Mouse (Mus musculus) CH12.LX (cell line): ENCODE measurements at regions not wholly inside any gene's neighbourhood (a gene's known extent, or its start where the extent isn't known, plus 50 kb on each side); places are given as distances from the start of the nearest gene placed in this dataset.
A peak's percentile ranks its signal among the peaks of the same experiment; 100 is the strongest.

Source experiments
- DNase-seq: peaks from one replicate; pipeline ENCODE4 v3.0.0-alpha.2; 2013; ENCODE audit errors: extremely low read depth
- H3K27ac ChIP-seq: 2 replicates; pipeline ENCODE4 v1.5.1; 2012; ENCODE audit warnings: low read depth, mild to moderate bottlenecking, control low read depth, moderate library complexity; ENCODE audit not compliant: insufficient read depth
- H3K27me3 ChIP-seq: replicated peaks from 2 replicates; pipeline ENCODE3; 2012; ENCODE audit warnings: inconsistent platforms
- H3K36me3 ChIP-seq, 2 experiments: replicated peaks in 1 of 2; 2 replicates each; pipeline versions ENCODE3 to v1.6.1; 2012; ENCODE audit warnings: inconsistent platforms in 1 of 2, low read length in 1 of 2, mild to moderate bottlenecking in 1 of 2, mixed read lengths in 1 of 2, moderate library complexity in 1 of 2; ENCODE audit not compliant: control insufficient read depth in 1 of 2, insufficient read depth in 1 of 2
- H3K4me1 ChIP-seq, 2 experiments: 2 replicates each; pipeline ENCODE4 v1.6.1; 2012; ENCODE audit warnings: inconsistent platforms in 1 of 2, moderate library complexity in 1 of 2; ENCODE audit not compliant: insufficient read depth in 2 of 2, control insufficient read depth in 1 of 2
- H3K4me2 ChIP-seq: 2 replicates; pipeline ENCODE4 v1.6.1; 2012; ENCODE audit warnings: low read depth, mild to moderate bottlenecking, control low read depth; ENCODE audit not compliant: poor library complexity, insufficient read depth, severe bottlenecking
- H3K4me3 ChIP-seq, 3 experiments: fragments of 150-350 bp in 1 of 3; sonication (generic) in 1 of 3; replicated peaks in 1 of 3; 2 replicates each; pipeline versions ENCODE3 to v1.5.1; 2011 to 2012; ENCODE audit warnings: low read depth in 2 of 3, low read length in 2 of 3, mild to moderate bottlenecking in 2 of 3, moderate library complexity in 2 of 3, control low read depth in 1 of 3, improper control_type of control experiment in 1 of 3, inconsistent platforms in 1 of 3, mixed read lengths in 1 of 3; ENCODE audit not compliant: poor library complexity in 1 of 3
- H3K79me2 ChIP-seq: replicated peaks from 2 replicates; pipeline ENCODE4 v1.6.1; 2012; ENCODE audit warnings: mild to moderate bottlenecking, moderate library complexity; ENCODE audit not compliant: control insufficient read depth, poor library complexity, insufficient read depth, severe bottlenecking; ENCODE audit errors: extremely low read depth
- H3K9ac ChIP-seq: 2 replicates; pipeline ENCODE4 v1.6.1; 2012; ENCODE audit warnings: low read depth, mild to moderate bottlenecking, control low read depth, moderate library complexity; ENCODE audit not compliant: insufficient read depth
- H3K9me3 ChIP-seq: replicated peaks from 2 replicates; pipeline ENCODE3; 2012; ENCODE audit warnings: low read length, inconsistent platforms, mixed read lengths
- BHLHE40 ChIP-seq: IDR thresholded peaks from 2 replicates; pipeline ENCODE4 v1.6.1; 2011; ENCODE audit warnings: mild to moderate bottlenecking, low read depth, low read length, improper control_type of control experiment
- CHD1 ChIP-seq: IDR thresholded peaks from 2 replicates; pipeline ENCODE4 v1.6.1; 2012; ENCODE audit warnings: low read depth, low read length, improper control_type of control experiment, inconsistent platforms
- CHD2 ChIP-seq: IDR thresholded peaks from 2 replicates; pipeline ENCODE4 v1.6.1; 2011; ENCODE audit warnings: low read length, improper control_type of control experiment
- JUN ChIP-seq: IDR thresholded peaks from 2 replicates; pipeline ENCODE4 v1.6.1; 2011; ENCODE audit warnings: low read depth, mild to moderate bottlenecking, low read length, improper control_type of control experiment, moderate library complexity; ENCODE audit not compliant: insufficient read depth
- JUND ChIP-seq: conservative IDR thresholded peaks from 2 replicates; pipeline ENCODE4 v1.6.1; 2011; ENCODE audit warnings: low read depth, low read length, improper control_type of control experiment
- MAFK ChIP-seq: IDR thresholded peaks from 2 replicates; pipeline ENCODE4 v1.6.1; 2011; ENCODE audit warnings: low read length, improper control_type of control experiment; ENCODE audit not compliant: insufficient replicate concordance
- MAX ChIP-seq: IDR thresholded peaks from 2 replicates; pipeline ENCODE4 v1.6.1; 2011; ENCODE audit warnings: low read length, improper control_type of control experiment
- MAZ ChIP-seq: IDR thresholded peaks from 2 replicates; pipeline ENCODE4 v1.6.1; 2012; ENCODE audit warnings: low read depth, mild to moderate bottlenecking, inconsistent platforms, low read length, improper control_type of control experiment, moderate library complexity
- MEF2A ChIP-seq: IDR thresholded peaks from 2 replicates; pipeline ENCODE4 v1.6.1; 2014; ENCODE audit warnings: low read depth, mild to moderate bottlenecking, inconsistent platforms, low read length, improper control_type of control experiment, borderline replicate concordance
- MXI1 ChIP-seq: IDR thresholded peaks from 2 replicates; pipeline ENCODE4 v1.6.1; 2011; ENCODE audit warnings: mild to moderate bottlenecking, low read depth, low read length, improper control_type of control experiment
- MYC ChIP-seq: IDR thresholded peaks from 2 replicates; pipeline ENCODE4 v1.6.1; 2011; ENCODE audit warnings: low read depth, mild to moderate bottlenecking, improper control_type of control experiment, low read length
- SMC3 ChIP-seq: IDR thresholded peaks from 2 replicates; pipeline ENCODE4 v1.6.1; 2011; ENCODE audit warnings: low read depth, low read length, improper control_type of control experiment
- TBP ChIP-seq: conservative IDR thresholded peaks from 2 replicates; pipeline ENCODE4 v1.6.1; 2011; ENCODE audit warnings: low read depth, low read length, improper control_type of control experiment
- ZMIZ1 ChIP-seq: IDR thresholded peaks from 2 replicates; pipeline ENCODE4 v1.6.1; 2012; ENCODE audit warnings: low read depth, mild to moderate bottlenecking, inconsistent platforms, low read length, improper control_type of control experiment
- dilution Hi-C: fragments of 300-500 bp; cut with MboI; formaldehyde crosslinking; loops from 2 replicates; pipeline ENCODE4 v1.14.3; 2020; ENCODE audit warnings: low sequenced_read_pairs; ENCODE audit not compliant: extremely low pct_unique_long_range_greater_than_20kb, extremely low pct_ligation_motif_present
- in situ Hi-C: fragments of 300-500 bp; cut with MboI; formaldehyde crosslinking; loops from 3 replicates; pipeline ENCODE4 v1.14.3; 2019; ENCODE audit warnings: low sequenced_read_pairs, low pct_ligation_motif_present, low pct_unique_long_range_greater_than_20kb, mixed read lengths

- Histone ChIP-seq H3K9me3 (no peaks in the 10 kb centered on the region), H3K27me3 (no peaks in the 10 kb centered on the region), H3K36me3 (no peaks in the 10 kb centered on the region), H3K4me1 (peaks cover 0 to 6% of the 10 kb centered on the region in 2 experiments; a peak in 1 of 4 replicates), H3K4me3 (no peak overlapping the region), H3K9ac (no peak overlapping the region), H3K4me2 (no peak overlapping the region), H3K27ac (no peak overlapping the region), H3K79me2 (no peaks in the 10 kb centered on the region)
- dilution Hi-C loops (no loop called here), in situ Hi-C loops (no loop called here)
- DNase-seq: no peak
- TF ChIP-seq JUND (no peak), MYC (no peak)
These were observed 80.4 kb upstream of the Tent5a start for GRCm38 (mm10) chr9:85407592-85407991.

- no peak overlapping the region for H3K4me3 ChIP-seq
- H3K9me3 ChIP-seq: no peaks in the 10 kb centered on the region
- no peaks in the 10 kb centered on the region for H3K36me3 ChIP-seq
- H3K9ac ChIP-seq: no peak overlapping the region
- no peaks in the 10 kb centered on the region for H3K27me3 ChIP-seq
- H3K4me1 ChIP-seq: no peaks in the 10 kb centered on the region
- dilution Hi-C loops: no loop called here
- no peaks in the 10 kb centered on the region for H3K79me2 ChIP-seq
- H3K27ac ChIP-seq: no peak overlapping the region
- H3K4me2 ChIP-seq: no peak overlapping the region
- no peak for TF ChIP-seq CHD2
- no peak for TF ChIP-seq MAZ
- TF ChIP-seq, all 38 proteins: peak for 0
- DNase-seq: no peak
- in situ Hi-C loops: no loop called here
These were observed 74.6 kb upstream of the Tent5a start for GRCm38 (mm10) chr9:85401736-85402135.

- H3K79me2 ChIP-seq: no peaks in the 10 kb centered on the region
- no peak overlapping the region for H3K27ac ChIP-seq
- dilution Hi-C loops (no loop called here), in situ Hi-C loops (no loop called here)
- no peak overlapping the region for H3K9ac ChIP-seq
- H3K4me2 ChIP-seq: peak overlapping the region; percentile 61; the same call in 1 of the 2 replicates
- TF ChIP-seq BHLHE40: no peak
- TF ChIP-seq TBP: no peak
- H3K4me3 ChIP-seq: no peak overlapping the region
- H3K27me3 ChIP-seq: no peaks in the 10 kb centered on the region
- H3K9me3 ChIP-seq: no peaks in the 10 kb centered on the region
- no peaks in the 10 kb centered on the region for H3K36me3 ChIP-seq
- no peak for DNase-seq
- H3K4me1 ChIP-seq: no peaks in the 10 kb centered on the region
These were observed 73.6 kb upstream of the Tent5a start for GRCm38 (mm10) chr9:85400600-85401313.

- Histone ChIP-seq H3K9me3 (no peaks in the 10 kb centered on the region), H3K4me1 (no peaks in the 10 kb centered on the region), H3K4me2 (no peak overlapping the region), H3K79me2 (no peaks in the 10 kb centered on the region), H3K27ac (no peak overlapping the region), H3K36me3 (no peaks in the 10 kb centered on the region), H3K4me3 (no peak overlapping the region), H3K9ac (no peak overlapping the region), H3K27me3 (no peaks in the 10 kb centered on the region)
- in situ Hi-C loops: no loop called here
- TF ChIP-seq MAX (no peak), MXI1 (no peak), JUN (no peak), SMC3 (no peak), TBP (no peak), JUND (no peak), ZMIZ1 (no peak), MAZ (no peak), MEF2A (no peak), CHD1 (no peak), MAFK (no peak)
- dilution Hi-C loops: no loop called here
- DNase-seq: no peak
These were observed 67.8 kb upstream of the Tent5a start for GRCm38 (mm10) chr9:85394975-85395374.
